12 mouse cellular contexts compared by ENCODE assay signal in the genomic region with DNA sequence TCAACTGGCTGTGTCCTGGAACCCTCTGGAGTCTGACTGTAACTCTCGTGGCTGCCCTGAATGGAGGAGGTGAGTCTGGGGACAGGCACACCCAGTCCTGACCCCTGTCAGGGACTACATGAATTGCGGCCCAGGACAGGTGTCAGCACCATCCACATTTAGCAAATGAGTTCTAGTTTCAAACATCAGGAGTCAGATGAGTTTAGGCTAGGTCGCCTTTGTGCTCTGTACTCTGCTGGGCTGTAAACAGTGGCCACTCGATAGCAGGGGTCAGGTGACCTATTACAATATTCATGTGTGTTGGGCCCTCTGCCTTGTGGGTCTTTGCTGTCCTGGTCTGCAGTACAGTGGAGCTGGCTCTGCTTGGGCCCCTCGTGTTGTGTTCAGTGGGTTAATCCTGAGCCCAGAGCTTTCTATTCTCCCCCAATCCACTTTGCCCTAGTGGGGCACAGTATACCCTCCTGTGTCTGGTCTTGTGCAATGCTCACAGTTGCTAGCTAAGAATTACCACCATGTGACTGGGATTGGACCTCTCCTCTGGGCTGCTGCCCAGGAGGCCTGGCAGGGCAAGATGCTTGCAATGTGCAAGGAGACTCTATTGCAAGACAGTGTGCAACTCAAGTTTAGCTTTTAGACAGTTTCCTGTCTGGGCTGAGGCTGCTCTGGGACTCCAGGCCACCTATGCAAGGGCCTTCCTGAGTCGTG. TPM values are rescaled to one million over a fixed set of nuclear protein-coding genes. Genes with fewer than 3 reads are reported as not detected.
DNase-seq lines count a peak whose midpoint lies in the region; ATAC-seq lines count a peak whose summit lies in the region.
"Had no signal": no experiment of that assay in that cellular context is flagged by ENCODE, and none has a peak within 500 bp of the region (broad histone marks: within the 10 kb centered on the region; RNA-seq: fewer than 3 reads in every experiment).

No protein-coding gene starts in this region.

- H3K4me1 ChIP-seq in liver, embryonic 12.5 days = no peaks in the 10 kb centered on the region
- H3K4me1 ChIP-seq in liver, embryonic 11.5 days (replicated peaks; ENCODE audit: control insufficient read depth, insufficient read depth, low read length) = no peaks in the 10 kb centered on the region
- H3K4me1 ChIP-seq: limb, embryonic 12.5 days had no signal

- H3K36me3 ChIP-seq in liver, embryonic 12.5 days = no peaks in the 10 kb centered on the region
- H3K36me3 ChIP-seq in liver, embryonic 11.5 days (ENCODE audit: control insufficient read depth, insufficient read depth, low read length) = no peaks in the 10 kb centered on the region
- H3K36me3 ChIP-seq: G1E; limb, embryonic 12.5 days had no signal

- no peak overlapping the region for H3K4me3 ChIP-seq in liver, embryonic 12.5 days
- H3K4me3 ChIP-seq in liver, embryonic 11.5 days (ENCODE audit: low read depth, low read length) = no peak overlapping the region
- H3K4me3 ChIP-seq: limb, embryonic 12.5 days had no signal

- DNase-seq in liver, embryonic 11.5 days (ENCODE audit: low spot score) = no peak
- peak; percentile 56 for DNase-seq in gastrocnemius, postnatal 10 days
- DNase-seq in kidney, postnatal 25 days = peak; percentile 24 to 77
- DNase-seq in frontal cortex, postnatal 25 days (ENCODE audit: low spot score in 2 of 2) = no peak
- DNase-seq in thymus, postnatal 0 days (ENCODE audit: low spot score) = no peak
- DNase-seq in right cerebral cortex, adult 2 months (ENCODE audit: low spot score in 2 of 2) = no peak

- H3K27ac ChIP-seq in liver, embryonic 12.5 days = no peak overlapping the region
- H3K27ac ChIP-seq in liver, embryonic 11.5 days (ENCODE audit: low read depth, low read length) = no peak overlapping the region
- H3K27ac ChIP-seq: kidney, postnatal 0 days; limb, embryonic 12.5 days had no signal

- H3K4me2 ChIP-seq in liver, embryonic 12.5 days = no peak overlapping the region
- H3K4me2 ChIP-seq in liver, embryonic 11.5 days = no peak overlapping the region
- H3K4me2 ChIP-seq: limb, embryonic 12.5 days had no signal

- H3K9ac ChIP-seq in liver, embryonic 12.5 days = no peak overlapping the region
- no peak overlapping the region for H3K9ac ChIP-seq in liver, embryonic 11.5 days (ENCODE audit: low read depth, low read length)
- H3K9ac ChIP-seq: limb, embryonic 12.5 days had no signal

- 0 out of 2 replicates have a peak, but pooled peaks have one; percentile 37 for ATAC-seq in liver, embryonic 12.5 days
- no peak for ATAC-seq in liver, embryonic 11.5 days (replicated peaks; ENCODE audit: low FRiP score)
- peak; percentile 94 for ATAC-seq in megakaryocyte progenitor cell, adult 5-6 weeks (replicated peaks; ENCODE audit: poor library complexity)
- ATAC-seq: forebrain, embryonic 16.5 days had no signal

- H3K9me3 ChIP-seq in liver, embryonic 12.5 days (replicated peaks) = no peaks in the 10 kb centered on the region
- H3K9me3 ChIP-seq in liver, embryonic 11.5 days (ENCODE audit: control insufficient read depth, low read length) = no peaks in the 10 kb centered on the region
- H3K9me3 ChIP-seq: G1E; limb, embryonic 12.5 days had no signal

- peaks cover 11% of the 10 kb centered on the region; the same call in 1 of the 2 replicates for H3K27me3 ChIP-seq in liver, embryonic 12.5 days (replicated peaks)
- H3K27me3 ChIP-seq in liver, embryonic 11.5 days (replicated peaks; ENCODE audit: control insufficient read depth, insufficient read depth, low read length) = no peaks in the 10 kb centered on the region

- WGBS in liver, embryonic 12.5 days (ENCODE audit: insufficient replicate concordance) = 51% methylated on average over 6 of the region's 6 CpGs
- 71% methylated on average over 6 of the region's 6 CpGs for WGBS in liver, embryonic 11.5 days

RNA-seq across cellular contexts. Expression of gene Cryaa, which starts 25.8 kb away (rescaled TPM):
- 0.16 TPM in 1 of 2 replicates, not detected in the other for polyA plus RNA-seq in liver, embryonic 12.5 days (2016; fragmentation: Nextera tagmentation; extraction: Ambion mirVana)
- polyA plus RNA-seq in liver, embryonic 11.5 days (2014; fragmentation: Nextera tagmentation; extraction: Ambion mirVana) = not detected in 2 replicates
- not detected for total RNA-seq in gastrocnemius, postnatal 10 days (2021)
- total RNA-seq in megakaryocyte progenitor cell, adult 5-6 weeks (2015) = not detected in 2 replicates
- total RNA-seq in megakaryocyte progenitor cell, adult 5-6 weeks (2017) = not detected in 2 replicates
- polyA plus RNA-seq in thymus, postnatal 0 days (2015; fragmentation: Nextera tagmentation; extraction: Ambion mirVana) = 2.3 and 2.8 TPM in 2 replicates
- total RNA-seq: G1E had no signal
- polyA plus RNA-seq: forebrain, embryonic 16.5 days; G1E had no signal

RNA-seq across cellular contexts. Expression of gene U2af1, which starts 44.7 kb away (rescaled TPM):
- 258 and 270 TPM in 2 replicates for polyA plus RNA-seq in liver, embryonic 12.5 days (2016; fragmentation: Nextera tagmentation; extraction: Ambion mirVana)
- 188 and 210 TPM in 2 replicates for polyA plus RNA-seq in liver, embryonic 11.5 days (2014; fragmentation: Nextera tagmentation; extraction: Ambion mirVana)
- total RNA-seq in gastrocnemius, postnatal 10 days (2021) = 100 to 1,000 TPM; 114 to 120 TPM
- total RNA-seq in megakaryocyte progenitor cell, adult 5-6 weeks (2015) = 77.1 and 82.0 TPM in 2 replicates
- total RNA-seq in megakaryocyte progenitor cell, adult 5-6 weeks (2017) = 286 and 323 TPM in 2 replicates
- polyA plus RNA-seq in thymus, postnatal 0 days (2015; fragmentation: Nextera tagmentation; extraction: Ambion mirVana) = 361 and 388 TPM in 2 replicates

Comparison
In these comparisons a context has a peak if more than half of its experiments do, and no peak if none do; other contexts are left out.
1. DNase-seq: peak in gastrocnemius, postnatal 10 days (single experiment) and kidney, postnatal 25 days (2 of 2); none in liver, embryonic 11.5 days (single experiment), frontal cortex, postnatal 25 days (0 of 2), thymus, postnatal 0 days (single experiment) and right cerebral cortex, adult 2 months (0 of 2).